Mouse (Mus musculus): ENCODE data around the gene Ralgps1. TPM values are rescaled to one million over a fixed set of nuclear protein-coding genes. Genes with fewer than 3 reads are reported as not detected.
"Not testable (repeated sequence)": the region's sequence is repeated elsewhere in the genome, so short reads cannot be mapped to it uniquely, and the experiment has no call there.

Ralgps1 gene
- polyA plus RNA-seq, 1 experiment from 2014 or later: 2.8 TPM

DNA sequence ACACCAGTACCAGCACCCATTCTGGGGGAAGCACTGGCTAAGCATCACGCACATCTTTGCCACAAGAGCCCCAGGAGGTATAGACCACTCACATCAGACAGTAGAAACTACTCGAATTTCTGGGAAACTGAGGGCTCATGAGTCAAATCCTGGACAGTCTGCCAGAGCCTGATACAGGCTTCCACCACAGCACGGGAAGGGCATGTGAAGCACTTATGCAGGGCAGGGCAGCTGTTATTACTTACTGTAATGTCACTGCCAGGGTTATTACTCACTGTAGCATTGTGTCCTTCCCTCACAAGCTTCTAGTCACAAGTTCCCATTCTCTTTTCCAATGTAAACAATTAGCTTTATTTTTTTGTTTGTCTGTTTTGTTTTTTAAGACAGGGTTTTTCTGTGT, 27.9 kb downstream of the Ralgps1 start:
- Histone ChIP-seq H3K9me3 (no peaks in the 10 kb centered on the region), H3K36me3 (no peaks in the 10 kb centered on the region), H3K9ac (no peak overlapping the region), H3K27ac (no peak overlapping the region), H3K4me3 (no peak overlapping the region), H3K4me1 (peaks cover 16% of the 10 kb centered on the region), H3K4me2 (no peak overlapping the region), H3K27me3 (no peaks in the 10 kb centered on the region)
- 56% methylated on average over 3 of the region's 3 CpGs for WGBS
- no peak for ATAC-seq (ENCODE audit: insufficient number of reproducible peaks, low FRiP score, low TSS enrichment, low read depth)

GRCm38 (mm10) chr2:33342148-33342547, 29.1 kb downstream of the Ralgps1 start:
- Histone ChIP-seq H3K4me3 (no peak overlapping the region), H3K36me3 (no peaks in the 10 kb centered on the region), H3K4me1 (peaks cover 15% of the 10 kb centered on the region), H3K4me2 (no peak overlapping the region), H3K27ac (no peak overlapping the region), H3K9ac (no peak overlapping the region), H3K27me3 (no peaks in the 10 kb centered on the region), H3K9me3 (no peaks in the 10 kb centered on the region)
- no peak for ATAC-seq (ENCODE audit: insufficient number of reproducible peaks, low FRiP score, low TSS enrichment, low read depth)
- 79% methylated on average over 4 of the region's 4 CpGs for WGBS

DNA sequence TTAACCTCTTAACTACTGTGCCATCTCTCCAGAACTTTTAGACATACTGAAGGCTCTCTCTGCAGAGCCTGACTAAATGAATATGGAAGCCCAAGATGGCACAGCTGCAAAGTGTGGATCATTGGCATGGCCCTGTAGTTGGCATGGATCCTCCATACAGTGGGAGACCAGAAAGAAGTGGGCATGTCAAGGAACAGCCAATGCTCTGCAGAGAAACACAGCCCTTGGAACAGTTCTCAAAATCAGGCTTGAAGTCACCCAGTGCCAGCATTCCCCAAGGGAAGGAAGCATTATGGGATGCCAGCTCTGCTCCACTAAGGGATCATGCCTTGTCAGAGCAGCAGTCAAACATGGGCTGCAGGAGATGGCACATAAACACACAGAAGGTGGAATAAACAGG, 35.5 kb downstream of the Ralgps1 start:
- Histone ChIP-seq H3K27ac (no peak overlapping the region), H3K4me1 (no peaks in the 10 kb centered on the region), H3K27me3 (no peaks in the 10 kb centered on the region), H3K4me3 (no peak overlapping the region), H3K9ac (no peak overlapping the region), H3K36me3 (no peaks in the 10 kb centered on the region), H3K9me3 (no peaks in the 10 kb centered on the region), H3K4me2 (no peak overlapping the region)
- ATAC-seq (ENCODE audit: insufficient number of reproducible peaks, low FRiP score, low TSS enrichment, low read depth): no peak

DNA sequence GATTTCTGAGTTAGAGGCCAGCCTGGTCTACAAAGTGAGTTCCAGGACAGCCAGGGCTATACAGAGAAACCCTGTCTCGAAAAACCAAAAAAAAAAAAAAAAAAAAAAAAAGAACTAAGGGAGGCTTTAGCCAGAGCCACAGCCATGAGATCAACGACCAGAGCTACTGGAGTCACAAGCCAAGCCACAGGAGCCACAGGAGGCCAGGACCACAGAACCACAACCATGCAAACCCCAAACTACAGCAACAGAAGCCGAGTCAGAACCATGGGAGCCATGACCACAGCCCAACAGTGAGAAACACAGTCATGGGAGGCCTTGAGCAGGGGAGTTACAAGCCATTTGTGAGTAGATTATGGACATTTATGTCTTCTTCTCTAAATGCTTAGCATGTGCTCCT, 41.7 kb downstream of the Ralgps1 start:
- H3K36me3 ChIP-seq: no peaks in the 10 kb centered on the region
- no peak overlapping the region for H3K9ac ChIP-seq
- 70% methylated on average over 2 of the region's 3 CpGs for WGBS
- ATAC-seq (ENCODE audit: insufficient number of reproducible peaks, low FRiP score, low TSS enrichment, low read depth): no peak
- H3K27me3 ChIP-seq: no peaks in the 10 kb centered on the region
- no peak overlapping the region for H3K27ac ChIP-seq
- H3K9me3 ChIP-seq: no peaks in the 10 kb centered on the region
- H3K4me1 ChIP-seq: no peaks in the 10 kb centered on the region
- H3K4me2 ChIP-seq: no peak overlapping the region
- H3K4me3 ChIP-seq: no peak overlapping the region

DNA sequence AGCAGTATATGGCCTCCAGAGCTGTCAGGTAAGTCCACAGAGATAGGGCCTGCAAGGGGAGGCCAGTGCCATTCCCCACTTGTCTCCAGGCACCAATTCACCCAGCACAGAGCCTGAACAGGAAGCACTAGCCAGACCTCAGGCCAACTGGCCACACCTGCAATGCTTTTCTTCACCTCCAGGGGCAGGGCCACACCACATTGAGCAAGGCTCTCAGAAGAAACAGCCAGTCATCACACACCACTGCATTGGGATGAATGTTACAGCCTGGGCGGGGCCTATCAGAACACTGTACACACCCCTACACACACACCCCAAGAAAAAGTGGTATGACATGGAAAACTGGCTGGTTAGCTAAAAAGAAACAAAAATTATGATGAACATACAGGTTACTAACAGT, 42.3 kb downstream of the Ralgps1 start:
- H3K27ac ChIP-seq: no peak overlapping the region
- no peaks in the 10 kb centered on the region for H3K27me3 ChIP-seq
- H3K4me2 ChIP-seq: no peak overlapping the region
- 81% methylated on average over 1 of the region's 1 CpGs for WGBS
- no peaks in the 10 kb centered on the region for H3K36me3 ChIP-seq
- no peaks in the 10 kb centered on the region for H3K9me3 ChIP-seq
- ATAC-seq (ENCODE audit: insufficient number of reproducible peaks, low FRiP score, low TSS enrichment, low read depth): no peak
- no peak overlapping the region for H3K4me3 ChIP-seq
- H3K9ac ChIP-seq: no peak overlapping the region
- peaks cover 1% of the 10 kb centered on the region; the same call in 1 of the 2 replicates for H3K4me1 ChIP-seq

DNA sequence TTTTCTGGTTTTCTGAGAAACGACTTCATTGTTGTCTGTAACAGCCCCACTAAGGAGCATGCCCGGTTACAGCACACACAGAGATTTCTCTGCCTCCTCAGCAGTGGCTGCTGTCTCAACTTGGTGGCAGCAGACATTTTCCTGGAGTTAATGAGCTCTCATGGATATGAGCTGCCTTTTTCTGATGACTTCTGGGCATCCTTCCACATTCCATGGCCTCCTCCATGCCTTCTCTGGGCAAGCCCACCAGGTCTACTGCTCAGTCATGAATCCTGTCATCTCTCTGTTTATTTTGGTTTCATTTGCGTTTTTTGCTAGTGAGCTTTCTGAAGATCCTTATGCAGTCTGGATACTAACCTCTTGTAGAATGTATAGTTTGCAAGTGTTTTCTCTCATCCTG, 45.9 kb downstream of the Ralgps1 start:
- Histone ChIP-seq H3K4me3 (no peak overlapping the region), H3K4me2 (no peak overlapping the region), H3K9me3 (no peaks in the 10 kb centered on the region), H3K27ac (no peak overlapping the region), H3K9ac (no peak overlapping the region), H3K4me1 (peaks cover 4% of the 10 kb centered on the region; the same call in 1 of the 2 replicates), H3K27me3 (no peaks in the 10 kb centered on the region), H3K36me3 (no peaks in the 10 kb centered on the region)
- 60% methylated on average over 3 of the region's 3 CpGs for WGBS
- no peak for ATAC-seq (ENCODE audit: insufficient number of reproducible peaks, low FRiP score, low TSS enrichment, low read depth)

DNA sequence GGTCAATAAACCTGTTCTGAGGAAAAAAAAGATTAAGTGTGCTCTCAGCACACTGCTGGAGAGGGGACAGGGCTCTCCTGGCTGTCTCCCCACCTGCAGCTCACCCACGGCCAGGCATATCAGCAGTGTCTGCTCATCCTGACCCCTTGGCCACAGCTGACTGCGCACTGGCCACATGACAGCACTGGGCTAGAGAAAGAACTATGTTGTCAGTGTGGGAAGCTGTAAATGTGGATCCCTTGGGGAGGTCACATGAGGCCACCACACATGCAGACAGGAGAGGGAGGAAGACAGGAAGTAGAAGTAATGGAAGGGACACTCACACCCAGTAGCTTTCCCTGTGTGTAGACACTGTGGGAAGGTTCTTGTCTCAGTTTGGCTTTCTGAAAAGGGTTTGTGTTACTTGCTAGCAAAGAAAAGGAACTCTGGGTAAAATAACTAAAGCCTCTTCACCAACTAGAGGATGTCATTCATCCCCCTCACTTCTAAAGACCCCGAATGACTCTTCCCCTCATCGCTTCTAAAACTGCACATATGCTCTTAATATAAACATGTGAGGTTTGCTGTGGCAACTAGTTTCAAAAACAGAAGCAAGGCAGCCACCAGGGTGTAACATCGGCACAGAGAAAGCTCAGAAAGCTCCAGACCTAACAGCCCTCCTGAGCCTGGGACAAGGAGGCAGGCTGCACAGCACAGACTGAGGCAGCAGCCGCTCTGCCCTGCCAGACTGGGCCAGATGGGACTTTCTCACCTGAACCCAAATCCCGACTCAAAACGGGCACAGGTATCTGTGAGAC, 47.3 kb downstream of the Ralgps1 start:
- Histone ChIP-seq H3K36me3 (no peaks in the 10 kb centered on the region), H3K9ac (no peak overlapping the region), H3K4me1 (peaks cover 8% of the 10 kb centered on the region; the same call in 1 of the 2 replicates), H3K4me2 (no peak overlapping the region), H3K9me3 (no peaks in the 10 kb centered on the region), H3K4me3 (no peak overlapping the region), H3K27me3 (no peaks in the 10 kb centered on the region), H3K27ac (no peak overlapping the region)
- WGBS: 59% methylated on average over 8 of the region's 8 CpGs
- ATAC-seq (ENCODE audit: insufficient number of reproducible peaks, low FRiP score, low TSS enrichment, low read depth): no peak

DNA sequence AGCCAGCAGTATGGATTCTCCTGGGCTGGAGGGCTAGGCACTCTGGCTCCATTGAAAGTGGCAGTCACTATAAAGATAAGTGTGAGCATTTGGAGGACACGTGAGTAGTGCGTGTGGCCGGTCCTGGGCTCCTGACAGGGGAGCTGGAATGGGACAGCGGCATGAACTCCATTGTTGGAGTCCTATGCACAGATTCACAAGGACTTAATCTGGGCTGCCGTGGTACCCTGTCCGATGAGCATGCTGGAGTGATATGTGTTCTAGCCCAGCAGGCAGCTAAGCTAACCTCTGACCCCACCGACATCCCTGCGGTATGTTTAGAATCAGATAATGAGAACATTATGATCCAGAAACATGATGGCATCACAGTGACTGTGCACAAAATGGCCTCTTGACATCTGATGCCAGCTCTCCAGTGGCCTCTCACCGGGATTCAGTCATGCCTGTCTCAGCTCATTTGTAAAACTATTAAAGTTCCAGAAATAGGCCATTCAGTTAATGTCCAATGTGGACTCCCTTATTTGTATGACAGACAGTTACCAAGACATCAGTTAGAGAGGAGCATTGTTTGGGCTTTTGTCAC, 48.2 kb downstream of the Ralgps1 start:
- not testable (repeated sequence) for H3K4me2 ChIP-seq; H3K36me3 ChIP-seq; ATAC-seq (ENCODE audit: insufficient number of reproducible peaks, low FRiP score, low TSS enrichment, low read depth); H3K9me3 ChIP-seq; H3K9ac ChIP-seq; H3K27ac ChIP-seq; H3K4me3 ChIP-seq; H3K27me3 ChIP-seq
- 73% methylated on average over 9 of the region's 9 CpGs for WGBS
- H3K4me1 ChIP-seq: peaks cover 14% of the 10 kb centered on the region; the same call in 1 of the 2 replicates

- no peaks in the 10 kb centered on the region for H3K36me3 ChIP-seq
- no peak overlapping the region for H3K27ac ChIP-seq
- H3K27me3 ChIP-seq: no peaks in the 10 kb centered on the region
- no peak overlapping the region for H3K4me2 ChIP-seq
- no peak overlapping the region for H3K9ac ChIP-seq
- ATAC-seq (ENCODE audit: insufficient number of reproducible peaks, low FRiP score, low TSS enrichment, low read depth): no peak
- H3K9me3 ChIP-seq: no peaks in the 10 kb centered on the region
- 74% methylated on average over 2 of the region's 2 CpGs for WGBS
- H3K4me3 ChIP-seq: no peak overlapping the region
- H3K4me1 ChIP-seq: peaks cover 21% of the 10 kb centered on the region
Measured at GRCm38 (mm10) chr2:33321641-33322040, 49.6 kb downstream of the Ralgps1 start.

- Histone ChIP-seq H3K4me1 (peaks cover 27% of the 10 kb centered on the region), H3K27me3 (no peaks in the 10 kb centered on the region)
Measured at GRCm38 (mm10) chr2:33321031-33321430, 50.3 kb downstream of the Ralgps1 start.

DNA sequence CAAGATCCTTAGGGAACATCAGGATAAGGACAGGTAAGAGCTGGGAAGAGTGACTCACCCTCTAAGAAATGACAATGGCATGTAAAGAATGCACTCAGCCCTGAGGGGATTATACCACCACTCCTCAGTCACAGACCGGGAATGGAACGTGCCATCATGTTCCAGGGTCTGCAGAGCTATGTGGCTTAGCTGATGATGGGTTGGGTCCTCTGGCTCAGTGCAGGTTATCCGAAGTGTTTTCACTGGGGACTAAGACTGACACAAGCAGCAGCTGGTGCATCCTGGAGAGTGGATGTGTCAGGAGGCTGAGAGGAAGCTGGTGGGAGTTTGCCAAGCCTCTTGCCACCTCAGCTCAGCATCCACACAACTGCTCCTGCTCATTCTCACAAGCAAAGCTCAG, 50.7 kb downstream of the Ralgps1 start:
- Histone ChIP-seq H3K4me2 (no peak overlapping the region), H3K9me3 (no peaks in the 10 kb centered on the region), H3K4me3 (no peak overlapping the region), H3K36me3 (no peaks in the 10 kb centered on the region), H3K27me3 (no peaks in the 10 kb centered on the region), H3K4me1 (peaks cover 31% of the 10 kb centered on the region), H3K27ac (no peak overlapping the region), H3K9ac (no peak overlapping the region)
- WGBS: 44% methylated on average over 3 of the region's 3 CpGs
- no peak for ATAC-seq (ENCODE audit: insufficient number of reproducible peaks, low FRiP score, low TSS enrichment, low read depth)

More at GRCm38 (mm10) chr2:33321031-33321430, 50.3 kb downstream of the Ralgps1 start:
- 89% methylated on average over 2 of the region's 2 CpGs for WGBS
- no peaks in the 10 kb centered on the region for H3K9me3 ChIP-seq
- no peak for ATAC-seq (ENCODE audit: insufficient number of reproducible peaks, low FRiP score, low TSS enrichment, low read depth)
- H3K4me3 ChIP-seq: no peak overlapping the region
- no peaks in the 10 kb centered on the region for H3K36me3 ChIP-seq
- H3K9ac ChIP-seq: no peak overlapping the region
- H3K4me2 ChIP-seq: no peak overlapping the region
- H3K27ac ChIP-seq: no peak overlapping the region

GRCm38 (mm10) chr2:33319934-33320333, 51.4 kb downstream of the Ralgps1 start:
- H3K9ac ChIP-seq: no peak overlapping the region
- H3K9me3 ChIP-seq: no peaks in the 10 kb centered on the region
- H3K36me3 ChIP-seq: no peaks in the 10 kb centered on the region
- no peak for ATAC-seq (ENCODE audit: insufficient number of reproducible peaks, low FRiP score, low TSS enrichment, low read depth)
- no peaks in the 10 kb centered on the region for H3K27me3 ChIP-seq
- no peak overlapping the region for H3K27ac ChIP-seq
- WGBS: 94% methylated on average over 1 of the region's 1 CpGs
- H3K4me2 ChIP-seq: no peak overlapping the region
- H3K4me3 ChIP-seq: no peak overlapping the region
- H3K4me1 ChIP-seq: peaks cover 36% of the 10 kb centered on the region
